8 mouse cellular contexts compared by ENCODE assay signal in the genomic region with DNA sequence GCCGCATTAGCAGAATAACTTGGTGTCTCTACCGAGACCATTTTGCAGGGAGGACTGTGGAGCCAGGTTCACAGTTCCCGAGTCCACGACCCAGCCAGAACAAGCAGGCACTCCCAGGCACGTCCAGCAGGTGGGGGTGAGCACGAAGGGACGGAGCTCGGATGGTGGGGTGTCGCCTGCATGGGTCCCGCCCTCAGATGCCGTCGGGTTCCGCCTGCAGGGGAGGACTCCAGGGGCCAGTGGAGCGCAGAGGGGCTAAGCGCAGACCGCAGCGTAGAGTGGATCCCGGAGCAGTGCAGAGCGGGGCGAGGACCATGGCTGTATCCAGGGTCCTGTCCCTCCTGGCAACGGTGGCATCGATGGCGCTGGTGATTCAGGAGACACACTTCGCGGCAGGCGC. TPM values are rescaled to one million over a fixed set of nuclear protein-coding genes. Genes with fewer than 3 reads are reported as not detected.
A peak's percentile ranks its signal among the peaks of the same experiment; 100 is the strongest.
DNase-seq lines count a peak whose midpoint lies in the region; ATAC-seq lines count a peak whose summit lies in the region.
"Had no signal": no experiment of that assay in that cellular context is flagged by ENCODE, and none has a peak within 500 bp of the region (broad histone marks: within the 10 kb centered on the region; RNA-seq: fewer than 3 reads in every experiment).

A gene (plus strand): TSS at position 262 of the 400 bp plus-strand sequence.

- intact Hi-C loops in gastrocnemius, postnatal 36 days (cut with DNase I), result loop anchor here (1.0 kb wide), 1 partner anchor 27 kb away; no protein-coding TSS in a partner anchor

- peak within 1 kb of the TSS; percentile 20 for H3K4me3 ChIP-seq in lung, embryonic 15.5 days
- H3K4me3 ChIP-seq: erythroblast, embryonic 14.5 days had no signal

- DNase-seq in adrenal gland, adult (ENCODE audit: inconsistent age in 2 of 2, low spot score in 1 of 2), result peak; percentile 67 to 77
- DNase-seq in c-Kit-positive CD71-negative TER-119-negative erythroid progenitor cells, embryonic 14.5 days (ENCODE audit: low read depth), result peak; percentile 46
- DNase-seq in gastrocnemius, postnatal 36 days, result peak; percentile 44 to 53
- DNase-seq in kidney, adult 8-10 months, result peak; percentile 48 to 65
- peak; percentile 57 for DNase-seq in ovary, postnatal 14 days (ENCODE audit: low spot score)

- peaks cover 71% of the 10 kb centered on the region for H3K27me3 ChIP-seq in lung, embryonic 15.5 days

- 7% methylated on average over 26 of the region's 26 CpGs for WGBS in lung, embryonic 15.5 days

- no peak for ATAC-seq in lung, embryonic 15.5 days (ENCODE audit: borderline replicate concordance, extremely low read depth, low FRiP score, low TSS enrichment)
- ATAC-seq in activated CD4-positive, CD25-positive, alpha-beta regulatory T cell, adult 4 months, result no peak

- H3K4me1 ChIP-seq in lung, embryonic 15.5 days, result no peaks in the 10 kb centered on the region

- H3K4me2 ChIP-seq in lung, embryonic 15.5 days, result peak within 1 kb of the TSS; percentile 47

- no peaks in the 10 kb centered on the region for H3K36me3 ChIP-seq in lung, embryonic 15.5 days

- H3K27ac ChIP-seq in lung, embryonic 15.5 days, result no peak within 1 kb of the TSS

- H3K9me3 ChIP-seq in lung, embryonic 15.5 days, result no peaks in the 10 kb centered on the region

- H3K9ac ChIP-seq in lung, embryonic 15.5 days, result no peak within 1 kb of the TSS

RNA-seq across cellular contexts. Expression of the gene that starts here (rescaled TPM):
- 1 to 10 TPM in 1 of 2 experiments, under 1 TPM in 1; 0.41 to 1.0 TPM for total RNA-seq in gastrocnemius, postnatal 36 days (2021)
- 1.2 and 1.6 TPM in 2 replicates for polyA plus RNA-seq in lung, embryonic 15.5 days (2015; fragmentation: Nextera tagmentation; extraction: Ambion mirVana)
- polyA plus RNA-seq in activated CD4-positive, CD25-positive, alpha-beta regulatory T cell, adult 4 months (2017; shearing (Covaris generic)), result not detected
- polyA plus RNA-seq: erythroblast, embryonic 14.5 days had no signal
